Comparison of ENCODE assay signal across 8 mouse cellular contexts in the genomic region with DNA sequence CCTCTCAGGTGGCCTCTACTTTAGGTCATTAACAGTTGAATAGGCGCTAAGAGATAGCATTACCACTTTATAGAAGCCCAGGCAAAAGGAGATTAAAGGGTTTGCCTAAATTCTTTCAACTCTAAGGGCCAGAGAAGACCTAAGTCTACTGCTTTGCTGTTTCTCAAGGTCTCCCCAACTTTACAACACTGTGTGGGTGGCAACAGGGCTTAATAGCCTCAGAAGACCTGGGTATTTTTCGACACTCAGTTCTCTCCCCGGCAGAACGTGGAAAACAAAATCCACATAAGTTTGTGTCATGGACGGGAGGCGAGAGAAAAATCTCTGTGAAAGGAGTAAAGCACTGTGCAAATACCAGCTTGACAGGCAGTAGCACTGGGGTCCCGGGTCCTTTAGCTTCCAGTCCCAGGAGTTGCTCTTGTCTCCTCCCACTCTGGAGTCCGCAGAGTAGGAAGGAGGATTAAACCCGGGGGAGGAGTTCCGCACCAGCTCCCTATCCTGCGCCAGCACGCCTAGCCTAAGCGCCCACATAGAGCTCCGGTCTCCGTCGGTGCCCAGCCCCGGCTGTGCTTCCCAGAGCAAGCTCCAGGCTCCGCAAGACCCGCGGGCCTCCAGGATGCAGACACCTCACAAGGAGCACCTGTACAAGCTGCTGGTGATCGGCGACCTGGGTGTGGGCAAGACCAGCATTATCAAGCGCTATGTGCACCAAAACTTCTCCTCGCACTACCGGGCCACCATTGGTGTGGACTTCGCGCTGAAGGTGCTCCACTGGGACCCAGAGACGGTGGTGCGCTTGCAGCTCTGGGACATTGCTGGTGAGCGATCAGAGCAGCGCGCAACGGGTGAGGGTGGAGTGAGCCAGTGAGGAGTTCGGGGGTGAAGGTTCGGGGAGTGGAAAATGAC. TPM values are rescaled to one million over a fixed set of nuclear protein-coding genes. Genes with fewer than 3 reads are reported as not detected.
DNase-seq lines count a peak whose midpoint lies in the region; ATAC-seq and TF ChIP-seq lines count a peak whose summit lies in the region.

A gene (plus strand): TSS at position 488 of the 906 bp plus-strand sequence.

- intact Hi-C loops in gastrocnemius, adult 2 months (cut with DNase I) = no loop called here
- intact Hi-C loops in left cerebral cortex, postnatal 10 days (cut with DNase I) = no loop called here

- H3K9me3 ChIP-seq in hindbrain, postnatal 0 days (ENCODE audit: low read length) = no peaks in the 10 kb centered on the region

- TF ChIP-seq CTCF in gastrocnemius, adult 2 months (IDR thresholded peaks at IDR 0.05) = no peak
- no peak for TF ChIP-seq CTCF in hindbrain, postnatal 0 days (IDR thresholded peaks at IDR 0.05; ENCODE audit: low read depth)

- WGBS in hindbrain, postnatal 0 days = 2% methylated on average over 35 of the region's 35 CpGs
- 4% methylated on average over 33 of the region's 35 CpGs for WGBS in macrophage (ENCODE audit: missing documents)

- DNase-seq in MEL-GATA-1-ER (ENCODE audit: extremely low read depth, low read depth) = peak; percentile 84
- peak; percentile 51 for DNase-seq in gastrocnemius, adult 2 months
- DNase-seq in hindbrain, postnatal 0 days (ENCODE audit: low spot score) = peak; percentile 61
- peak; percentile 6 to 45 for DNase-seq in left cerebral cortex, postnatal 10 days (ENCODE audit: extremely low spot score in 1 of 2, low spot score in 2 of 2)
- peak; percentile 12 to 27 for DNase-seq in right cerebral cortex, adult 2 months (ENCODE audit: low spot score in 2 of 2)
- DNase-seq in yolk sac, embryonic 10.5 days (ENCODE audit: low spot score) = peak; percentile 73

- H3K36me3 ChIP-seq in hindbrain, postnatal 0 days (ENCODE audit: insufficient read depth, low read length) = no peaks in the 10 kb centered on the region
- H3K36me3 ChIP-seq in macrophage (ENCODE audit: inconsistent target) = no peaks in the 10 kb centered on the region

- peak within 1 kb of the TSS; percentile 81 for H3K4me2 ChIP-seq in hindbrain, postnatal 0 days (ENCODE audit: low read depth, low read length)

- ATAC-seq in common myeloid progenitor, adult 5-6 weeks (replicated peaks; ENCODE audit: low read depth, poor library complexity, severe bottlenecking) = peak; percentile 89
- ATAC-seq in hindbrain, postnatal 0 days = peak; percentile 89

- no peak within 1 kb of the TSS for H3K27ac ChIP-seq in gastrocnemius, adult 2 months
- no peak within 1 kb of the TSS for H3K27ac ChIP-seq in hindbrain, postnatal 0 days
- no peak within 1 kb of the TSS for H3K27ac ChIP-seq in macrophage

- peaks cover 4% of the 10 kb centered on the region; the same call in 1 of the 2 replicates for H3K27me3 ChIP-seq in hindbrain, postnatal 0 days (ENCODE audit: insufficient read depth, low read length)

- peak within 1 kb of the TSS; percentile 70 for H3K4me3 ChIP-seq in gastrocnemius, adult 2 months
- peak within 1 kb of the TSS; percentile 52 for H3K4me3 ChIP-seq in hindbrain, postnatal 0 days (ENCODE audit: low read length)
- peak within 1 kb of the TSS; percentile 46 for H3K4me3 ChIP-seq in macrophage (ENCODE audit: inconsistent target)

- H3K79me2 ChIP-seq in macrophage (ENCODE audit: inconsistent target) = no peaks in the 10 kb centered on the region

- H3K9ac ChIP-seq in hindbrain, postnatal 0 days (replicated peaks; ENCODE audit: low read length) = peak within 1 kb of the TSS; percentile 31

- H3K4me1 ChIP-seq in hindbrain, postnatal 0 days (ENCODE audit: insufficient read depth, low read length) = no peaks in the 10 kb centered on the region

RNA-seq across cellular contexts. Expression of the gene that starts here (rescaled TPM):
- total RNA-seq in common myeloid progenitor, adult 5-6 weeks (2017) = 63.5 and 69.6 TPM in 2 replicates
- total RNA-seq in gastrocnemius, adult 2 months (2021) = not detected
- total RNA-seq in hindbrain, postnatal 0 days (2014; rRNA removed) = 1.4 and 2.0 TPM in 2 replicates
- polyA plus RNA-seq in hindbrain, postnatal 0 days (2015; fragmentation: Nextera tagmentation; extraction: Ambion mirVana) = 2.0 and 2.3 TPM in 2 replicates
- total RNA-seq in left cerebral cortex, postnatal 10 days (2021) = under 1 TPM; 0.34 to 0.83 TPM
- 1 to 10 TPM in 19 of 26 experiments, under 1 TPM in 4, not detected in 3; 0.60 to 3.5 (median 1.3) TPM for total RNA-seq in macrophage (2018; cell fraction: chromatin; rRNA removed)
- total RNA-seq in macrophage (2018; cell fraction: cytosol; rRNA removed) = 1 to 10 TPM; 1.4 to 3.4 (median 2.3) TPM
- 1 to 10 TPM in 21 of 26 experiments, under 1 TPM in 5; 0.66 to 4.5 (median 1.4) TPM for total RNA-seq in macrophage (2018; cell fraction: nucleus; rRNA removed)
- 0.95 to 3.0 TPM (median 2.5 TPM) in 3 replicates for polyA plus RNA-seq in macrophage (2018)

Comparison
In these comparisons a context has a peak if more than half of its experiments do, and no peak if none do; other contexts are left out.
1. RNA of the gene that starts here (total RNA-seq): 63.5 to 69.6 TPM in common myeloid progenitor, adult 5-6 weeks; 1.4 to 2.0 TPM in hindbrain, postnatal 0 days, 0.34 to 0.83 TPM in left cerebral cortex, postnatal 10 days and not detected in gastrocnemius, adult 2 months; every median in the first group is over 10 times any median in the second.
2. Peak in DNase-seq and H3K4me3 ChIP-seq in gastrocnemius, adult 2 months; RNA of the gene not detected or under 1 TPM.
3. Peak in DNase-seq in left cerebral cortex, postnatal 10 days; RNA of the gene not detected or under 1 TPM.
4. DNase-seq: peak in every context shown above with its lines; median percentile 84 in MEL-GATA-1-ER; 73 in yolk sac, embryonic 10.5 days; 61 in hindbrain, postnatal 0 days; 51 in gastrocnemius, adult 2 months; 26 in left cerebral cortex, postnatal 10 days; 20 in right cerebral cortex, adult 2 months.
5. Peak in every context shown above with its lines, with median percentiles within 50 percentile points of each other: H3K4me3 ChIP-seq.